Mouse (Mus musculus): Measurements from ENCODE around the gene Wnt3.
"Not testable (repeated sequence)": the region's sequence is repeated elsewhere in the genome, so short reads cannot be mapped to it uniquely, and the experiment has no call there.

Gene Wnt3

GRCm38 (mm10) chr11:103773387-103774227, at the start of gene Wnt3:
TSS of gene Wnt3 (plus strand) at chr11:103774150.
- DNase-seq (ENCODE audit: inconsistent ontology term), result peak; percentile 38

DNA sequence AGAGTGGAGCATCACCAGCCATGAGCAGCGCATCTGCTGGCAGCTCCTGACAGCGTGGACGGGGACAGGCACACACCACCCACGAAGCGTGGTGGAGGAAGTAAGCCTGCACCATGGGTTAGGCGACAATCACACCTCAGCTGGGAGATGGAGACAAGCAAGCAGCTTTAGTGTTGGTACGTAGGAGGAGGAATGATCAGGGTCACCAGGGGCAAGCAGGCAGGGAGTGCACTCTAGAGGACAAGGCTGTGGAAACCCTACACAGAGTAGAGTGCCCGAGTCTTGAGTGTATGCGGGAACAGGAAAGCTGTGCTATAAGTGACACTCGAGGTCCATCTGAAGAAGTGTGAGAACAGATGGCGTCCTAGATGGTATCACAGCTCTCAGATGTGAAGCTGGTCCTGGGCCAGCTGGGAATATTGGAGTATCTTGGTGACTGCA, 49.6 kb upstream of the Wnt3 start:
- no peak for DNase-seq (ENCODE audit: inconsistent ontology term)

GRCm38 (mm10) chr11:103729282-103729985, 44.5 kb upstream of the Wnt3 start:
- no peak for DNase-seq (ENCODE audit: inconsistent ontology term)

- no peak for DNase-seq (ENCODE audit: inconsistent ontology term)
These were observed 42.4 kb upstream of the Wnt3 start for GRCm38 (mm10) chr11:103731594-103731993.

DNA sequence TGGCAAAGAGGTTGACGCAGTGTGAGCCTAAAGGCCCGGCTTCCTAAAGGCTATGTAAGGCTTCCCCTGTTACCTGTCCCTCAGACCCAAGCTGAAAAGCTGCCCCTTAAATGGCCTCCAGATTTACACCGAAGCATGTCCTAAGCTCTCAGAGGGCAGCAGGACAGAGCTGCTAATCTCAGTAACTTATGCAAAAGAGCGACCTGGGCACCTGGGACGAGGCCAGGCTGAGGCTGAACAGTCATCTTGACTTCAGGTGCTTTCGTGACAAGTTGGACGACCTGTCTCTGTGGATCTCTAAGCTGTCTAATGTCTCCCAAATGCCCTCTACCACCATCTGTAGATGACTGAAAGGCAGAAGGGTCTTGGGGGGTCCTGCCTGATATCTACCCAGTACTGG, 41.6 kb upstream of the Wnt3 start:
- no peak for DNase-seq (ENCODE audit: inconsistent ontology term)

- no peak for DNase-seq (ENCODE audit: inconsistent ontology term)
These were observed 40.9 kb upstream of the Wnt3 start for GRCm38 (mm10) chr11:103733069-103733468.

GRCm38 (mm10) chr11:103733961-103734360, 40.0 kb upstream of the Wnt3 start:
- no peak for DNase-seq (ENCODE audit: inconsistent ontology term)

DNA sequence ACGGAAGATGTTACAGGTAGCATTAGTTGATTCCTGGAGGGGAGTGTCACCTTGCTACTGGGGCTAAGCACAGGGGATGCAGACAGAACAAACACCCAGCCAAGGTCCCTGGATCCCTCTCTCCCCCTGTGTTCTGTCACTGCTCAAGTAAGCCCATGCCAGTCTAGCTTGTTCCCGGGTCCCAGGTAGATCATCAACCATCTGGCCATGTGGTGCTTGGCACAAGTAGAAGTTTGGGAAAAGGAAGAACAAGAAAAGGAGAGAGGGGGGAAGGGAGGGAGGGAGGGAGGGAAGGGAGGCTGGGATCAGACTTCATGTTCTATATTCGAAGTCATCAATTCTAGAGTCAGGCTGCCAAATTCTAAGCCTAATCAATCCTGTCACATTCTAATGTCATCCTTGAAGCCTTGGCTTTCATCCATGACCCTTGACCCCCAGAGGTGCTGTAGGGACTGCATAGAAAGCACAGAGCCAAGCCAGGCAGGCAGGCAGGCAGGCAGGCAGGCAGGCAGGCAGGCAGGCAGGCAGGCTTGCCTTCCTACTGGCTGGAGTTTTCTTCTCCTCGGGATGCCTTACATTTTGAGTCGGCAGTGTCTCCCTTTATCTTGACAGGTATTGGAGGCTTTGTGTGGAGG, 39.4 kb upstream of the Wnt3 start:
- no peak for DNase-seq (ENCODE audit: inconsistent ontology term)

DNA sequence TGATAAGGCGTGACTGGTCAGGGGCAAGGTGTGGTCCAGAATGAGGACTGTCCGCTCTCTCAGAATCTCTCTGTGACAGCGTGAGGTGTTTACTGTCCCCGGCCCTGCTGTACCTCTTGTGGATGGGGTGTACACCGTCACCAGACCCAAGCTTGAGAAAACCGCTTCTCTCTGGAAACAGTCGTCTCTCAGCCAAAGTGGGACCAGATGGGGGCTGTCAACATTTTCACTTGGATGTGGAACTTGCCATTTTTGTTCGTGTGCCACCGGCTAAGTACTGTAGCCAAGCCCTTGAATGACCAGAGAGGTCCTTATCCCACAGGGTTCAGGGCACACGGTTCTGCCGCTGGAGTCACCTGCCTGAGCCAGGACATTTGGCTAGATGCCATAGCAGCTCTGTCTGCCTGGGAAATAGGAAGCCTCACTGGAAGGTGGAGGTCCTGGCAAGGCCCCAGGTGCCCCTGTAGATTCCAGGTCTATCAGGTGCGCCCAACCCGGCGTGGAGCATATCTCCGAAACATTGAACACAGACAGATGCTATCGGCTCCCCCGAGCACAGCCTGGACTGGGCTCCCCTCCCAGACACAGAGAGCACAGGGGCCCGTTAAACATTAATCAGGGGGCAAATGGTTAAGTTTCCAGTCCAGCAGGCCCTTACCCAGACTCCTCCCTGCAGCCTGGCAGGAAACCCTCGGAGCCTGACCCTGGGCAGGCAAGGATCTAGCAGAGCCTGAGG, 38.7 kb upstream of the Wnt3 start:
- DNase-seq (ENCODE audit: inconsistent ontology term), result no peak

DNA sequence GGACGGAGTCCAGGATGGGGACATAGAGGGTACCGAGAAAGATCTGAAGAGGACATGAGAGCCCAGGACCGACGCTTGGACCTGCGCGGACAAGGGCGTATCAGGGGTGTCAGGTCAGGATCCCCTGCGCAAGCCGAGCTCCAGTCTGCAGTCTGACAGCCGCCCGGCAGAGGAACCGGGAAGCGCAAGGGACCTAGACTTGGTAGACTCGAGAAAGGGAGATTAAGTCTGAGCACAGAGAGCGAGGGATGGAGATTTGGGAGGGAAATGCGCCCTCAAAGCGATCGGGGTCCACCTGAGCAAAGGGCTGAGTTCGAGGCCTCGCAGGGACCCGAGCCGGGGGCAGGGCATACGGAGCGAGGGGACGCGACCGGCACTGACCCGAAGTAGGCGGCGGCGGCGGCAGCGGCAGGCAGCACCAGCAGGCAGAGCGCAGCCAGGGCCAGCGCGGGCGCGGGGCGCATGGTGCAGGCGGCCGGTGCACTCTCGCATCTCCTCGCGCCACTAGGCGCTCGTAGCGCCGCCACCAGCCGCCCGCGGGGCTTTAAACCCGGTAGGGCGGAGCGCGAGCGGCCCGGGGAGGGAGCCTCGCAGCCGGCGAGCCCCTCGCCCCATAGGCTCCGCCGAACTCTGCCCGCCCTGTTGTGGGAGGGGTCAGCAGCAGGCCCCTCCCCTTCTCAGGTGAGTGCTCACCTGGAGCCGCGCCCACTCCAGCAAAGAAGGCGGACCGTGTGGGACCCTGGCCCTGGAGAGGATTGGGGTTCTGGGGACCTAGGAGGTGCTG, 24.5 kb upstream of the Wnt3 start, which contains the start of gene Wnt9b:
TSS of gene Wnt9b (minus strand) at position 516 of the 784 bp plus-strand sequence.
- DNase-seq (ENCODE audit: inconsistent ontology term), result peak; percentile 53

- DNase-seq (ENCODE audit: inconsistent ontology term), result no peak
These were observed 23.3 kb upstream of the Wnt3 start for GRCm38 (mm10) chr11:103750612-103751011.

DNA sequence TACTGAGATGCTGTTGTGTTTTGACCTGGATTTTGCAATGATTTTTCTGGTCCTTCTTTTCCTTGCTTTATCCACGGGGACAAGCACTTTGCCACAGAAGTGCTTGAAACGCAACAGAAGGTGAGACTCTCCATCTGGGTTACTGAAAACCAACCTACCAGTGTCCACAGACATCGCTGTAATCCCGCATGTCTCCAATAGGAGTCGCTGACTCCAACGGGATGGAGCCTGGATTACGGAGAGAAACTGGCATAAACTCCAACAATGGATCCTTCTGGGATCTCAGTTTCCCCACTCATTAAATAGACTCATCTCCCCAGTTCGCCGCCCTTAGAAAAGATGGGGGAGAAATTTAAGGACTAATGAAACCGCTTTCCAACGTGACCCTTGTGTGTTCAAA, 15.9 kb upstream of the Wnt3 start:
- no peak for DNase-seq (ENCODE audit: inconsistent ontology term)

DNA sequence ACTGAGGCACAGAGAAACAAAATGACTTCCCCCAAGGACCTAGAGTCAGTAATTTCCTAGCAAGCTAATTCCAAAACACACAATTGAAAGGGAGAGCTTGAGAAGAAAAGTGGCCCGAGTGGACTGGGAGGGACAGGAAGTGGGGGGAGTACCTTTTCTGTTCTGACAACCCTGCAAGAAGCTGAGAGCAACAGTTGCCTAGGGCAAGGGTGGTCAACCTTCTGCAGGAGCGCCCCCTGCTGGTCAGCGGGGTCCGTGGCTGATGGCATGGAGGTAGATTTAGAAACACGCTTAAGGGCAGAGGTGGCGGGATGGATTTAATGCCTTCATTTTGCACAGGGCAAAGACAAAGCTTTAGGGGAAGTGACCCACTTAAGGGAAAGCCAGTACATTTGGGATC, 15.2 kb upstream of the Wnt3 start:
- peak; percentile 78 for DNase-seq (ENCODE audit: inconsistent ontology term)

DNA sequence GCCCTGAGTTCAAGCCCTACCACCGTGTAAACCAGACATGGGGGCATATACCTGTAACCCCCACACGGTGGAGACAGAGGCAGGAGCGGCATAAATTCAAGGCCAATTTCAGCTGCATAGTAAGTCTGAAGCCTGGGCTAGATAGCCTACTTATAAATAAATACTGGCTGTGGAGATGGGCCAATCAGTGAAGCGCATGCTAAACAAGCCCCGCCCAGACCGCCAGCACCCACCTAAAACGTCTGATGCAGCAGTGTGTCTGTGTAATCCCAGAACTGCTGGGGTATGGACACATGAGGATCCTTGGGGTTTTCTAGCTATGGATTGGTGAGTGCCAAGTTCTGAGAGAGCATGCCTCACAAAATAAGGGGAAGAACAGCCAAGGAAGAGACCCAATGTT, 13.8 kb upstream of the Wnt3 start:
- no peak for DNase-seq (ENCODE audit: inconsistent ontology term)

GRCm38 (mm10) chr11:103760891-103761290, 13.1 kb upstream of the Wnt3 start:
- DNase-seq (ENCODE audit: inconsistent ontology term), result not testable (repeated sequence)

- peak; percentile 37 for DNase-seq (ENCODE audit: inconsistent ontology term)
These were observed 10.4 kb upstream of the Wnt3 start for GRCm38 (mm10) chr11:103763410-103764163.

DNA sequence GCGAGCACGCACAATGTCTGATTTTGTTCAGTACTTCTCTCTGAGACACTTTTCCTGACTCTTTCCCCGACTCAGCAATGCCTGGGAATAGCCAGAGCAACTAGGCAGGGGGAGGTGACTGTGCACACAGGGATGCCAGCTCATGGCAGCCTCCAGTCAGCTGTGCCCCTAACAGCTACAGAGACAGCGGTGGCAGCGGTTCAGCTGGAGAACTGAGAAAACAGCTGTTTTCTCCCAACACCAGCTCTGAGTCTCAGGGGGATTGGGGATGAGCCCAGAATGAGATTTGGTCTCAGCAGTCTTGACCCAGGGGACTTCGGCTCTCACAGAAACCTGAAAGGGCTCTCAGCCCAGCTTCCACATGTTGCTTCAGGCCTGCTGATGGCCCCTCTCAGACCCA, 9.3 kb upstream of the Wnt3 start:
- no peak for DNase-seq (ENCODE audit: inconsistent ontology term)

DNA sequence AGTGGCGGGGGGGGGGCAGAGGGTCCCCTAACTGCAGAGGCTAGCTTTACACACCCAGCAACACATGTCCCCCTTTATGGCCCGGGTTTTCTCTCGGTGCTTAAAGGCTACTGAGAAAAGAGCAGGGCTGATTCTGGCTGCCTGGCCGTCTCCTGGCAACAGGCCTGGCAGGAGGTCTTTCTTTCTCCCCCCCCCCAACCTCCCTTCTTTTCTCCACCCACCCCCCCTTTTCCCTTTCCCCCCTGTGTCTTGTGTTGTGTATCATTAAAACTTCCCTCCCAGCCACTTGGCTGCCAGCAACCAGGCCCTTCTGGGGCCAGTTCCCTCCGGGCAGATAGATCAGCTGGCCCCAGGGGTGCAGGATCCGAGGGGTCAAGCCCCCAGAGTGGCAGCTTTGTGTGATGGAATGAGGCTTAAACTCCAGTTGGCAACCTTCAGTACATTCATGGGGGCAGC, 8.4 kb upstream of the Wnt3 start:
- DNase-seq (ENCODE audit: inconsistent ontology term), result no peak

DNA sequence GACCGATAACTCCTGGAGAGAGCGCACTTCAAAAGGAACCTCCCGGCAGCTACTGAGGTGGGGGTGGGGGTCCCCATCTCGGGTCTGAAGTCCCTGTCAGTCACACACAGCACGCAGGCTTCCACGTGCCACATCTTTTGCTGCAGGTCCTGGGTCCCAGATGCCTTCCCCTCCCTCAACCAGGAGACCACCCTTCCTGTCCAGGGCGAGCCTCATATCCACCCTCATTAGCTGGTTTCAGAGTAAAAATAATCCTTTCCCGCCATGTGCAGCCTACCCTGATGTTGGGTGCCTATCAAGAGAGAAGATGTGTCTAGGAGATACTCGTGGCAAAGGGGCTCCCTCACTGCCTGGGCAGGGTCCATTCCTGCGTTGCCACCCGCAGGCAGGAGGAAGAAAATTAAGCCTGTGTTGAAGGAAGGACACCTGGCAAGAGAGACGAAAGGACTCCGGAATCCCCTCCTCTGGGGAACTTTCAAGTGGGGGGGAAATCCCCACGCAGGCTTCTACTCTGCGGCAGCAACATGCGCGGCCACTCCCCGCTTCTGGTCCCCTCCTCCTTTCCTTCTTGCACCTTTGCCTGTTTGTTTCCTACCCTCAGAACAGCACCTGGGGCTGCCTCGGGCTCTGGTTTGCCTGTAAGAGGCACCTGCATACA, 2.7 kb upstream of the Wnt3 start:
- DNase-seq (ENCODE audit: inconsistent ontology term), result no peak
